Mouse (Mus musculus) left cerebral cortex, adult 2 months (tissue): ENCODE measurements at regions not wholly inside any gene's neighbourhood (a gene's known extent, or its start where the extent isn't known, plus 50 kb on each side); places are given as distances from the start of the nearest gene placed in this dataset.

Experiments used
- DNase-seq, 2 experiments: peaks; one replicate each; pipeline ENCODE4 v3.0.0; 2021 to 2022; ENCODE audit warnings: low spot score in 2 of 2, mixed read lengths in 1 of 2; ENCODE audit errors: extremely low spot score in 1 of 2
- H3K27ac ChIP-seq: fragments of 200-600 bp; 2 replicates; pipeline ENCODE4 v1.8.1; 2022
- H3K4me3 ChIP-seq: fragments of 200-600 bp; 2 replicates; pipeline ENCODE4 v1.8.1; 2022
- CTCF ChIP-seq: fragments of 200-600 bp; IDR thresholded peaks from 2 replicates; pipeline ENCODE4 v1.8.1; 2022; ENCODE audit warnings: antibody characterized with exemption, mild to moderate bottlenecking, moderate library complexity
- intact Hi-C: fragments of 180-260 bp; cut with DNase I; formaldehyde crosslinking; loops from one replicate; pipeline ENCODE4 v1.15.1; 2025

DNA sequence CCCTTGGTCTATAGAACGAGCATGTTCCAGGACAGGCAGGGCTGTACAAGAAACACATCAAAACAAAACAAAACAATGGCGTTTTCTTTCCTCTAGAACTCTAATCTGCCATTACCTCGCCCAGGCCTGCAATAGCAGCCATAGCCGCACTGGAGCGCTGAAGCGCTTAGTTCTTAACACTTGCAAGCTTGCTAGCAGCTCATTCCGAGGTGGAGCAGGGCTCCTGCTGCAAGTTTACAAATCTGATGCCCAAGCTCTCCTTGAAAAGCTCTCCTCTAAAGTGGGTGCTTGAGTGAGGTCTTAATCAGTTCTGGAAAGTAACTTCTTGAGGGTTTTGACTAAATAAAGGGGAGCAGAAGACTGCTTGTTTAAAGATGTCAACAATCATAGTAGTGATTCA is 127.2 kb upstream of the Gm9833 start:
- Histone ChIP-seq H3K4me3 (no peak overlapping the region), H3K27ac (no peak overlapping the region)
- DNase-seq: peak in 1 of 2 experiments; percentile 43
- TF ChIP-seq CTCF: peak; percentile 65
- intact Hi-C loops: no loop called here
